Mouse (Mus musculus) lung, postnatal 0 days (tissue): ENCODE results near the gene Uqcr11. TPM values are rescaled to one million over a fixed set of nuclear protein-coding genes. Genes with fewer than 3 reads are reported as not detected.

ENCODE experiments used
- ATAC-seq: fragments of 200-750 bp; cut with Nextera tagmentation; 2 replicates; pipeline ENCODE4 v1.8.0; 2017; ENCODE audit warnings: moderate library complexity
- DNase-seq: peaks from one replicate; pipeline ENCODE4 v3.0.0-alpha.2; 2016; ENCODE audit warnings: low spot score
- H3K27ac ChIP-seq: fragments of 300-500 bp; sonication (generic); 2 replicates; pipeline ENCODE4 v1.5.1; 2014; ENCODE audit warnings: antibody characterized with exemption, mild to moderate bottlenecking, low read length, mixed read lengths
- H3K27me3 ChIP-seq: fragments of 300-500 bp; sonication (generic); replicated peaks from 2 replicates; pipeline ENCODE4 v1.6.1; 2014; ENCODE audit warnings: low read length, mixed read lengths; ENCODE audit not compliant: insufficient read depth
- H3K36me3 ChIP-seq: fragments of 300-500 bp; sonication (generic); 2 replicates; pipeline ENCODE4 v1.6.1; 2014; ENCODE audit warnings: low read length, mixed read lengths; ENCODE audit not compliant: insufficient read depth
- H3K4me1 ChIP-seq: fragments of 300-500 bp; sonication (generic); 2 replicates; pipeline ENCODE4 v1.6.1; 2014; ENCODE audit warnings: antibody characterized with exemption, low read depth, low read length, mixed read lengths; ENCODE audit not compliant: insufficient read depth
- H3K4me2 ChIP-seq: fragments of 300-500 bp; sonication (generic); replicated peaks from 2 replicates; pipeline ENCODE4 v1.6.1; 2014; ENCODE audit warnings: low read depth, mild to moderate bottlenecking, low read length, moderate library complexity, mixed read lengths
- H3K4me3 ChIP-seq: fragments of 300-500 bp; sonication (generic); 2 replicates; pipeline ENCODE4 v1.5.1; 2014; ENCODE audit warnings: low read depth, low read length
- H3K9ac ChIP-seq: fragments of 300-500 bp; sonication (generic); replicated peaks from 2 replicates; pipeline ENCODE4 v1.6.1; 2014; ENCODE audit warnings: low read depth, mild to moderate bottlenecking
- H3K9me3 ChIP-seq: fragments of 300-500 bp; sonication (generic); 2 replicates; pipeline ENCODE4 v1.6.1; 2016; ENCODE audit warnings: low read length, mixed read lengths
- CTCF ChIP-seq: IDR thresholded peaks from 2 replicates; pipeline ENCODE4 v1.5.1; 2016; ENCODE audit warnings: antibody characterized with exemption, mild to moderate bottlenecking
- EP300 ChIP-seq: IDR thresholded peaks from 2 replicates; pipeline ENCODE4 v1.6.1; 2016; ENCODE audit warnings: antibody characterized with exemption, mild to moderate bottlenecking, control low read depth
- WGBS: fragments of 180-500 bp; shearing (Covaris S2); extraction: QIAGEN DNeasy Blood & Tissue Kit; methylation state at CpG from one replicate; pipeline ENCODE4 v1.1.7; 2014; 5-methylcytosine and 5-hydroxymethylcytosine counted together
- polyA plus RNA-seq: library from polyadenylated mRNA; unstranded; fragments of >200 nt; fragmentation: Nextera tagmentation; extraction: Ambion mirVana; gene quantifications from 2 replicates; pipeline ENCODE4 v1.2.1, GENCODE M21; 2015

The Uqcr11 gene
- polyA plus RNA-seq, 1 experiment from 2014 or later: 651 TPM

DNA sequence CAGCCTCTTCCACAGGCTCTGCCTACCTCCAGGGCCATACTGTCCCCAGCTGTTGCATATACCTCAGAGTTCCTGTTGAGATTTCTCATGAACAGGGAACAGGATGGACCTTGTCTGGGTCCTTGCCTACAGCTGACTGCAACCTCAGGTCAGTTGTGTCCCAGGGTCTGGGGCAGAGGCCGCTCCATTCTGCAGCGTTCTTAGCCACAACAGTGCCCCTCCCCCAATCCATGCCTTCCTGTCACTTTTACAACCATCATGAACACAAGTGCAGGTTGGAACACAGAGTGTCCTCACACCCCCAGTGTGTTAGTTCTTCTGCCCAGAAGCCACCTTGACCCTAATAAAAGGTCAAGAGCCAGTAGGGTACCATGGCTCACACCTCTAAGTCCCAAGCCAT lies 17.9 kb downstream of the Uqcr11 start:
- DNase-seq (no peak), ATAC-seq (no peak)
- Histone ChIP-seq H3K9me3 (no peaks in the 10 kb centered on the region), H3K9ac (no peak overlapping the region), H3K4me2 (no peak overlapping the region), H3K27me3 (no peaks in the 10 kb centered on the region), H3K36me3 (peaks cover 10% of the 10 kb centered on the region; the same call in 1 of the 2 replicates), H3K4me1 (peaks cover 20% of the 10 kb centered on the region; the same call in 1 of the 2 replicates), H3K27ac (no peak overlapping the region), H3K4me3 (no peak overlapping the region)
- no peak for TF ChIP-seq CTCF
- TF ChIP-seq EP300: no peak
- whole genome bisulfite sequencing: 21% methylated on average over 2 of the region's 2 CpGs

GRCm38 (mm10) chr10:80387522-80387959 lies 19.1 kb downstream of the Uqcr11 start, which contains the start of gene Mex3d:
Gene Mex3d (minus strand): TSS chr10:80387659.
- ATAC-seq (peak; percentile 79), DNase-seq (peak; percentile 92)
- TF ChIP-seq CTCF (no peak; the same call in 1 of the 2 replicates), EP300 (no peak)
- Histone ChIP-seq H3K4me2 (peak within 1 kb of the TSS; percentile 92), H3K9me3 (no peaks in the 10 kb centered on the region), H3K4me3 (peak within 1 kb of the TSS; percentile 79), H3K27ac (peak within 1 kb of the TSS; percentile 76), H3K36me3 (peaks cover 8% of the 10 kb centered on the region; the same call in 1 of the 2 replicates), H3K4me1 (peaks cover 20% of the 10 kb centered on the region; the same call in 1 of the 2 replicates), H3K9ac (peak within 1 kb of the TSS; percentile 78), H3K27me3 (no peaks in the 10 kb centered on the region)
- 4% methylated on average over 4 of the region's 61 CpGs for WGBS

- H3K27ac ChIP-seq: peak overlapping the region; percentile 76
- H3K4me2 ChIP-seq: peak overlapping the region; percentile 92
- peaks cover 20% of the 10 kb centered on the region; the same call in 1 of the 2 replicates for H3K4me1 ChIP-seq
- no peak for DNase-seq
- WGBS: 2% methylated on average over 56 of the region's 94 CpGs
- TF ChIP-seq EP300: no peak
- TF ChIP-seq CTCF: no peak
- ATAC-seq: peak; percentile 18
- peak overlapping the region; percentile 78 for H3K9ac ChIP-seq
- H3K36me3 ChIP-seq: peaks cover 6% of the 10 kb centered on the region; the same call in 1 of the 2 replicates
- no peaks in the 10 kb centered on the region for H3K9me3 ChIP-seq
- no peaks in the 10 kb centered on the region for H3K27me3 ChIP-seq
- peak overlapping the region; percentile 79 for H3K4me3 ChIP-seq
Observed at GRCm38 (mm10) chr10:80386735-80387471, 19.7 kb downstream of the Uqcr11 start.

GRCm38 (mm10) chr10:80385811-80386734 lies 20.6 kb downstream of the Uqcr11 start:
- ATAC-seq (peak; percentile 45), DNase-seq (peak; percentile 75)
- TF ChIP-seq CTCF (no peak), EP300 (no peak)
- Histone ChIP-seq H3K27me3 (no peaks in the 10 kb centered on the region), H3K4me2 (peak overlapping the region; percentile 92), H3K27ac (peak overlapping the region; percentile 76), H3K4me3 (peak overlapping the region; percentile 79), H3K9ac (peak overlapping the region; percentile 78), H3K4me1 (peaks cover 20% of the 10 kb centered on the region; the same call in 1 of the 2 replicates), H3K9me3 (no peaks in the 10 kb centered on the region), H3K36me3 (peaks cover 13% of the 10 kb centered on the region; the same call in 1 of the 2 replicates)
- WGBS: 3% methylated on average over 34 of the region's 34 CpGs

DNA sequence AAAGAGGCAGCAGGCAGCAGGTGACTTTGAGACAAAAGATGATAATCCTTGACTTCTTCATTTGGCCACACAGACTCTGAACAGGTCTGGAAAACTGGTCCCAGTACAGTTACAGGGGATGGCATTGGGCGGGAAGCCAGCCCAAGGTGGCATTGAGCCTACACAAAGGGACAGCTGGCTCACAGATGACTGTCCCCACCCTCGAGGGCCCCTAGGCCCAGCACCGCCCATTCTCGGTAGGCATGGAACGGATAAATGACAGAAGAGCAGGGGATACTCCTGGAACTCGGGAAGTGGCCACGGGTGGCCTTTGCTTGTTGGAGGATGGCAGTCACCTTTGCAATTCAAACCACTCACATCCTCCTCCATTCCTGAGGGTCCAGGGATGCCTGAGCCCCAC lies 21.3 kb downstream of the Uqcr11 start:
- WGBS: 13% methylated on average over 7 of the region's 7 CpGs
- peaks cover 19% of the 10 kb centered on the region; the same call in 1 of the 2 replicates for H3K36me3 ChIP-seq

More for the DNA sequence above, 21.3 kb downstream of the Uqcr11 start:
- Histone ChIP-seq H3K9ac (peak overlapping the region; percentile 78; the same call in 1 of the 2 replicates), H3K4me1 (peaks cover 20% of the 10 kb centered on the region; the same call in 1 of the 2 replicates), H3K27me3 (no peaks in the 10 kb centered on the region), H3K4me3 (peak overlapping the region; percentile 79), H3K9me3 (no peaks in the 10 kb centered on the region), H3K27ac (no peak overlapping the region), H3K4me2 (peak overlapping the region; percentile 92)
- DNase-seq: no peak
- no peak for ATAC-seq
- no peak for TF ChIP-seq EP300
- TF ChIP-seq CTCF: no peak
